Mouse (Mus musculus): ENCODE results near the gene Rasgef1a.

The Rasgef1a gene

DNA sequence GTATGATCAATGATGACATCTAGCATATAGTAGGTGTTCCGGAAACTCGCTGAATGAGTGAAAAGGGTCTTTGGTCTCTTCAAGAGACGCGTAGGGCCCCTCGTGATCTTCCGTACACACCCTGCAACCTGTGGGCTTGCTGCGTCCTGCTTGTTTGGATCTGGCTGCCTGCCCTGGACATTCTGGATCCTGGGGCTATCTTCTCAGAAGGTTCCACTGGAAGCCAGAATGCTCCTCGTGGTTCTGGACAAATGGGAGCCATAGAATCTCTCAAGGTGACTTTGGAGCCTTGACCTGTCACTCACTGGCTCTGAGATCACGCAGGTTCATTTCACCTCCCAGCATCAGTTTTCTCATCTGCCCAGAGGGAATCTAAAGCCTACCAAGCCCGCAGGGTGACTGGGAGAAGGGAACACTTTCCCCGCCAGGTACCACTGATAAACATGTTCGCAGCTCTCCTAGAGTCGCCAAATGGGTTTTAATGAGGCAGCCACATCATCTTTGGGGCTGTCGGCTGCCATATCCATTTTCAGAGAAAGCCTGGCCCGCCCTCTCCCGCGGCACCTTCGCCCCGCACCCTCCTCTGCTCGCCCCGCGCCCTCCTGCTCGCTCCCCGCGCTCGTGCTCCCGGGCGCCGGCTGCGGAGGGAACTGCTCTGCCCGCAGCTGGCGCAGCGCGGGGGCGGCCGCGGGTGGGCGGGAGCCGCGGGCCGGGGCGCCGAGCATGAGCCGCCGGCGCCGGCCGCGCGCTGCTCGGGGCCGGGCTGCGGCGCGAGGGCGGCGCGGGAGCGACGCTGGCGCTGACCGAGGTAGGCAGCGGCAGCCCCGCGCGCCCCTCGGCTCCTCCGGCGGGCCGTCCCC, at the start of gene Rasgef1a:
Rasgef1a (plus strand) TSS at position 683 of the 860 bp plus-strand sequence.
- no peak for DNase-seq (ENCODE audit: low read depth, low spot score)

DNA sequence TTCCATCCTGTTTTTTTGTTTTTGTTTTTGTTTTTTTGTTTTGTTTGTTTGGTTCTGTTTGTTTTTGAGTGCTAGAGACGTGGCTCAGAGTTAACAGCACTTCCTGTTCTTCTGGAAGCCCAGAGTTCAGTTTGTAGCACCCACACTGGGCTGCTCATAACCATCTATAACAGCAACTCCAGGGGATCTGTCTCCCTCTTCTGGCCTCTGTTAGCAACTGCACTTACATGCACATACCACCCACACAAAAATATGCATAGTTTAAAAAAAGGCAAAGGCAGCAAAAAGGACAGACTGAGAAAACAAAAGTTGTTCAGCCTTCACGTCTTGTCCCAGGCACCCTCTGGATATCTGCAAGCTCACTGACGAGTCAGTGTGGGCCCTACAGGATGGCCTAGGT, 48.0 kb upstream of the Rasgef1a start:
- DNase-seq (ENCODE audit: low read depth, low spot score), result peak; percentile 13

DNA sequence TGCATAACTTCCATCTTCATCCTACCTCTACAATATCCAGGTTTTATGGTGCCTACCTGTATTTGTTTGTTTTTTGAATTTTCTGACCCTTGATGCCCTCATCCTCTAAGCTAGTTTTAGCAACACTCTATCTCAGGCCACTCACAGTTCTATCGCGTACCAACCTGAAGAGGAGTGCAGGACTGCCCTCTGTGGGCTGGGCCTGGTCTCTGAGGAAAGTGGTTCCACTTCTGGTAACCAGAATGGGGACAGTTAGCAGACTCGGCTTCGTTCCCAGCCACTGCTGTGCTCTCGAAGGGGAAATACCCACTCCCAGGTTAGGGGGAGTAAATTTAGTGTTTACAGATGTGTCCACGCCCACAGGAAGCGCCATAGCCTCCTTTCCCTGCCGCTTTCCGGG, 44.5 kb upstream of the Rasgef1a start:
- DNase-seq (ENCODE audit: low read depth, low spot score), result no peak

DNA sequence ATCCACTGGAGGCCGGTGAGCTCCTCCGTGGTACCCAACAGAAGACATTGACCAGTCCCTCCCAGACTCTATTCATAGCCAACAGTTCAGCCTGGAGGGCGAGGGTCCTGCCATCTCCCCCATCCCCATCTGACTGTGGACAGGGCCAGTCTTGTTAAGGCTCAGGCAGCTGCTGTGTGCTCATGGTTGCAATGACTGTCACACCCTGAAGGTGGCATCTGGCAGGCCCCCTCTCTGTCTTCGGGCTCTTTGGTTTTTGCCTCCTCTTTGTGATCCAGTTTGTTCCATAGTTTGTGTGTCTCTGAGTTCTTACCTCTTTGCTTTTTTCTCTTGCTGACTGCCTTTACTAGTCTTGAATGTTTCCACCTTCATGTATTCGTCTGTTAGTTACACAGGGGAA, 24.1 kb upstream of the Rasgef1a start:
- DNase-seq (ENCODE audit: low read depth, low spot score), result no peak

DNA sequence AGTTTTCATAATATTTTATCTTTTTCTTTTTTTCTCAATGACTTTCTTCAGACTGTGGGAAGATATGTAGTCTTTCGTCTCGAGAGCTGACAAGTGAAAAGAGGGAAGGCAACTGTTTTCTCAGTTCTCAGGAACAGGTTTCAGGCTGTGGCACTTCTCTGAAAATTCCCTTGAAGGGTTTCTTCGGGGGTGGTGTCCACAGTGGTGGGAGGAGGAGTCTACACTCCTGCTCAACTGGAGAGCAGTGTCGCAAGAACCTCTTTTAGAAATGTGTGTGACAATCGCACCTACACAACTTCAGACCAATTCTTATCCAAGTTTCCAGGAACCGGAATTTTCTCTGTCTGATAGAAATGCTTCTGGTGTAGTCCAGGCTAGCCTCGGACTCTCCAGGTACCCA, 22.0 kb upstream of the Rasgef1a start:
- no peak for DNase-seq (ENCODE audit: low read depth, low spot score)

DNA sequence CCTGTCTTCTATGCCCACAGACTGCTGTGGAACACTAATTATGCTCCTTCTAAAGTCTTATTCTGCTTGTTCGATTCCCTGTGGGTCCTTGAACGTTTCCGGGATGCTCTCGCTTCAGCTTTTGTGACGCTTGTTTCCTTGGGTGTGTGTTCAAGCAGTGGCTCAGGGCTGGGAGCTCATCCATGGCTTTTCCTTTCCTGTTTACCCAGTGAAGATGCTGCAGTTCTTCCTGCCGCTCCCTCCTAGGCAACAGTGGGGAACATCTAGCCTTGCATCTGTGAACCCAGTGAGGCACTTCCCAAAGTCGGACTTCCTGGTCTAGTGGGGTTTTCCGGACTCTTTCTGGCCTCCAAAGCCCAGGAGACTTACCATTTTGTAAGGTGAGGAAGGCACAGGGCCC, 20.6 kb upstream of the Rasgef1a start:
- no peak for DNase-seq (ENCODE audit: low read depth, low spot score)

DNA sequence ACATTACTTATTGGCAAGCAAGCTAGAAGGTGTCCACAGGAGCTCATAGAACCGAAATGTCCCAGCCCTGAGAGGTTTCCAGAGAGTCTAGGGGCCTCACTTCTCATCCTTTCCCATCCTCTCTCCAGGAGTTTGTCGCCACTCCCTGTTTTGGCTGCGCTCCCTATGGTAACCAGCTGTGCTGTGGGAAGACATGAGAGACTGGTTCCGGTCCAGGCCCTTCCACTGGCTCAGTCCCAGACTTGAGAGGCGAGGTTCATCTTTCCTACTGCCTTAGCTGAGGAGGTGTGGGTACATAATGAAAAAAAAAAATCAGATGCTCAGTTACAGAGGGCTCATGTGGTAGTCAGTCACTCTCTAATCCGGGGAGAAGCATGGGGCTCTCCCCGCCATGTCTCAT, 19.9 kb upstream of the Rasgef1a start:
- DNase-seq (ENCODE audit: low read depth, low spot score), result no peak

DNA sequence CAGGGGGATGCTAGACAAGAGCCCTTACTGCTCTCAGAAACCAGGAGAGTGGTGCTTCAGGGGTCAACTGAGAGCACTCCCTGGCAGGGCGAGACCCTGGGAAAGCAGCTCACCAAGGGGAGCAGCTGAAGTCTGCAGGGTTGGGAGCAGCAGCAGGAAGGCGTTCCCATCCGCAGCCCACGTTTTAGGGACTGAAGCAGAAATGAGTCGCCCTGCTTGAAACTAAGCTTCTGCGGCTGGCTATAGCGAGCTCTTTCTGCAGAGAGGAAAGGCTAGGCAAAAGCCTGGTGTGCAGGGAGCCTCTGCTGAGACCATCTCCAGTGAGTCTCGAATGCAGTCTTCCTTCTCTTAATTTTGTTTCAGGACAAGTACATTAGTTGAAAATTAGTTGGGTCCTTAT, 19.3 kb upstream of the Rasgef1a start:
- no peak for DNase-seq (ENCODE audit: low read depth, low spot score)

DNA sequence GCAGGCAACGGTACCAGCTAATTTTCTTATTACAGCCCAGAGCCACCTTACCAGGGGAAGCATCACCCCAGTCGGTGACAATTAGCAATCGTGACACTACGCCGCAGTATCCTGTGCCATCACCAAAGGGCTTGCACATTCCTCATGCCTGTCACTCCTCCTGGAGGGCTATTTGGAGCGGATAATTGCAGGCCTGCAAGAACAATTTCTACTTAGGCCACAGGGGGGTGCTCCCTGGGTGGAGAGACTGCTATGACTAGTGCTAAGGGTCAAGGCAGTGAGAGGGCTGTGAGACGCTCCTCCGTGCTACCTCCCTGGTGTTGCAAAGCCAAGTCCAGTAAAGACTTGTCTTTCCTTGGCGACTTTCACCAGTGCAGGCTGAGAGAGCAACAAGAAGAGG, 16.1 kb upstream of the Rasgef1a start:
- DNase-seq (ENCODE audit: low read depth, low spot score), result peak; percentile 12

DNA sequence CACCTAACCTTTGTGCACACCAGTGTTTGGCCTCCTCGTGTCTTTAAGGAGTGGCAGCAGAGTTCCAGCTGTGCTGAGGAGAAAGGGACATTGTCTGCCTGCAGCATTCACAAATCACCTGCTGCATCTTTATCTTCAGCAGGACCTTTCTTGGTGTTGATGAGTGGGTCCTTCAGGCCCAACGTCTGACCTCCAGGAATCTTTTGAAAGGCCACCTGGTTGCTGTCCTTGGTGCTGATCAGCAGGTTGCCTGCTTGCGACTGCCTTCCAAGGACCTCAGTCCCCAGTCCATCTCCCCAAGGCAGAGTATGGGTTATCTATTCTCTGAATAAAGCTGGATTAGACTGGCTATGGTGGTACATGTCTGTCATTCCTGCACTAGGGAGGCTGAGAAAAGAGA, 10.0 kb upstream of the Rasgef1a start:
- peak; percentile 13 for DNase-seq (ENCODE audit: low read depth, low spot score)

DNA sequence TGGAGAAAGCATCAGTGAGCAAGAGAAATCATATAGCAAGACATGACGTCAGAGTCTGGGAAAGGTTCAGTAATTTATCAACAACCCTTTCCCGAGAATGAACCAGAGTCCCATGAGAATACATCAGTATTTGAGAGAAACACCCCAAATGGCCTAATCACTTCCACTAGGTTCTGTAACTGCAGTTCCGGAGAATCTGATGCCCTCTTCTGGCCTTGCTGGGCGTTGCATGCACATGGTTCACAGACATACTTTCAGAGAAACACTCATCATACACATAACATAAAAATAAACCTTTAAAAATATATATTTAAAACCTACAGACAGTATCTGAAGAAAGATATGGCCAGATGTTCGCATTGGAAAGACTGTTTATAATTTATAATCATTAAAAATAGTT, 3.9 kb upstream of the Rasgef1a start:
- peak; percentile 60 for DNase-seq (ENCODE audit: low read depth, low spot score)

DNA sequence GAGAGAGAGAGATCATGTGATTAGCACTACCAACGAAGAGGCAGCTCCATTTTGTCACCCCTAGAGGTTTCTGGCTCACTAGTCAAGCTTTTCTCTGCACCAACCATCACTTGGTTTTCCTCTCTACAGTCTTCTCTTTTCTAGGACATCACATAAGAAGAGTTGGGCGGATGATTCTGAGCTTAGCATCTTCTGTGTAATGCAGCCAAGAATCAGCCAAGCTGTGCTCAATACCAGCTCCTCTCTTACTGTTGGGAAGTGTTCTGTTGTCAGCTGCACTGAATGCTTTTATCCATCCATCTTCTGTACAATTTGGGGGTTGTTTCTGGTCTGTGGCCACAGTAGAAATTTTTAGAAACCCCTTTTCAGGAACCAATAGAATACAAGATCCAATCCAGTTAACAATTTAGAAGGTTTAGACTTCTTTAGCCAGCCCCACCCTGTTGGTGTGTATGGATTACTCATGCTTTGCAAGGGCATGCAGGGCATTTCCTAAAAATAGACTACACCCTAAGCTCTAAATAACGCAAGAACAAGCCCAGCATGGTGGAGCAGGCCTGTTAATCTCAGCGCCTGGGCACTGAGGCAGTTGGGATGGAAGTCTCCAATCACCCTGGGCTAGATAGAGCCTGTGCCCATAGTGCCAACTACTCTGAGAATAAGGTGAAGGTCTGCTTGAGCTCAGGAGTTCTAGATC, 3.2 kb upstream of the Rasgef1a start:
- DNase-seq (ENCODE audit: low read depth, low spot score), result peak; percentile 54

DNA sequence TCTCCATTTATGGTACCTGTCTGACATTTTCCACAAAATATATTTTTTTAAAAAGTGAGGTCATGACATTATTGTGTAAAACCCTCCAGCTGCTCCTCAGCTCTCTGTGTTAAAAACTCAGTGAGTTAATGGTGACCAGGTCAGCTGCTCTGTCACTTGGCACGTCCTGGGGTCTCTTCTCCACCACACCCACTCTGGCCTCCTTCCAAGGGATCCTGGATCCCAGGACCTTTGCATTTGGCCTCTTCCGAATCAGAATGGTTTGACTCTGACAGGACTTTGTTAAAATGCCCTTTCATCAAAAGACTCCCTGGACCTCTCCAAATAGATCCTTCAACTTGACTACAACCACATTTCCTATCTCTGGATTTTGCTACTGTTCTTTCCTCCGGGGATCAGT, 982 bp upstream of the Rasgef1a start:
- no peak for DNase-seq (ENCODE audit: low read depth, low spot score)

DNA sequence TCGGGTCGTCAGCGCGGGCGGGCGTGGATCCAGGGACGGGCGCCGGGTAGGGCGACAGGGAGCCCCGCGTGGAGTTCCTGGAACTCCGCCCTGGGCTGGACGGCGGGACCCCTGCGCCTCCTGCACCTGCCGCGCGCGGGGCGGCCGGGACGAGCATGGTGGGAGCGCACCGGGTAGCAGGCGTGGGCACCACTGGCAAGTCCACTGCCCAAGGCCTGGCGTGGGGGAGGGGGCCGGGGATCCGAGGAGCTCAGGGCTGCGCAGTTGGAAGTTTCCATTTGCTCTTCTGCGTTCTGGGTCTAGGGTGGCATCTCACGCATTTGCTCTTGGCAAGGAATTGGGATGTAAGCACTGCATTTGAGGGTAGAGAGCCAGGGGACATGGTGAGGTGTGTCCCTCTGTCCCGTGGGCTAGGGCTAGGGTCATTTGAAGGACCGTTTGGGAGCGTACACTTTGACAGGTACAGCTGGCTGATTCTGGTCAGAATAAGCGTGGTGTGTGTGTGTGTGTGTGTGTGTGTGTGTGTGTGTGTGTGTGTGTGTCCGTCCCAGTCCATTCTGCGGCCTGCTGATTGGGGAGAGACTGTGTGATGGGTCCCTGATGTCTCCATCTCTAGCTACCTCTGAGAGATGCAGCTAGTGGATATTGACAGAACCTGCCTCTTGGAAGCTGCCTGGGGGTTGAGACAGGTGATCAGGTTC, 528 bp downstream of the Rasgef1a start:
- no peak for DNase-seq (ENCODE audit: low read depth, low spot score)

DNA sequence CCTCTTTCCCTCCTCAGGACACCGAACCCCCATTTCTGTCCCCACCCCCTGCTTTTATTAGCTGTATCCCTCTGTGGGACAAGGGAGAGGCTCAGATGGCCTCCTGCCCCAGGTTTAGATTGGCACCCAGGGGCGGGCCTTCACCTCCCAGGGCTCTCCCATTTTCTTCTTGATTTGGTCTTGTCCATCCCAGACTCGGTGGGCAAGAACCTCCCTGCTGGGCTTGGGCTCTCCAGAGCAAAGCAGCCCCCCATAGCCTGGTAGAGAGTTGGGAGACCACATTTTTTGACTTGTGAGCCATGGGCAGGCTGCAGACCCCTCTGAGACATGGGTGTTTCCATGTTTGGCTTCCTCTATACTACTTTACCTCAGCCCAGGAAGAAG, 1.1 kb downstream of the Rasgef1a start:
- no peak for DNase-seq (ENCODE audit: low read depth, low spot score)

DNA sequence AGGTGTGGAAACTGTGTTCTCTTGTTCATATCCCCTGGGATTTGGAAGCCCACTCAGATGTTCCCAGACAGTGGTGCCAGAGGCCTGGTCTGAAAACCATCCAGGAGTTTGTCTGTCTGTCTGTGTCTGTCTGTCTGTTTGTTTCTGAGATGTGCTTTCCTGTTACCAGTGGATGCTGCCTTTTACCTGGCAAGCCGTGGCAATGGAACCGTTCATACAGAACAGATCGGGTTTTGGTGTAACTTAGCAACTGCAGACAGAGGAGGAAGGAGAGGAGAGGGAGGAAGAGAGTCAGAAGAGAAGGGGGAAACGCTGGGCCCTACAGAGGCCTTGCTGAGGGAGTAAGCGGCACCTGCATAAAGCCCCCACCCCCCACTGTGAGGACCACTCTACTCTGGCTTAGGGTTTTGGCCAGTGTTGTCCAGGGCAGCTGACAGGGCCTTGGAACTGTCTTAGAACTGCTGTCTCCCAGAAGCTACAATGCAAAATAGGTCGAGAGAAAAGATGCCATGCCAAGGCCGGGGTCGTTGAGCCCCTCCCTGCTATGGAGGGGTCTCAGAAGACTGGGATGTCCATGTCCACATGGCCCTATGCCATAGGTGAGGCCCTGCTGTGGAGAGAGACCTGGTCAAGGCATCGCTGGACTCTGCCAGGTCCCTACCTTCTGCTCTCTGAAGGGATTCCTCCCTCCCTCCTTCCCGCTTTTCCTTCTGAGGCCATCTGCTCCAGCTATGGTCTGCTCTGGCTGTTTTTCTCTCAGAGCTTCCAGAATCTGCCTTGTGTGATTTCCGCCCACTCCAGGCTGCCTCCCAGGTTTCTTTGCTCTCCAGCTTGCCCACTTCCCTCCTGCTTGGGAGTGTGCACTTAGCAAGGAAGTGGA, 2.0 kb downstream of the Rasgef1a start:
- DNase-seq (ENCODE audit: low read depth, low spot score), result no peak

DNA sequence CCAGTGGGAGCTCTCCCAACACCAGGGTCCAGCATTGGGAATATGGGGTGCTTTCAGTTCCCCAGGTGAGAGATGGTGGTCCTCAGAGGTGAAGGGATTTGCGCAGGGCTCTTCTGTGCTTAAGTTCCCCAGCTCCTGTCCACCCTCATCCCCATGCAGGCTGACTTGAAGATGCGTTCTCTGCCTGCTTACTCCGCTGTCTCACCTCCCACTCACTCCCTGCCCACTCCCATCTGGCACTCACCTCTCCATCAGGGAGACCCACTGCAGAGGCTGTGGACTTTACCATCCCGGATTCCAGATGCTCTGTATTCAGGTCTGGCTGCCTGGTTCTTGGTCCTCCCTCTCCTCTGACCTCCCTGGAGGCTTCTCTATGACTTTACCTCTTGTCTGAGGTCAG, 3.6 kb downstream of the Rasgef1a start:
- DNase-seq (ENCODE audit: low read depth, low spot score), result no peak

DNA sequence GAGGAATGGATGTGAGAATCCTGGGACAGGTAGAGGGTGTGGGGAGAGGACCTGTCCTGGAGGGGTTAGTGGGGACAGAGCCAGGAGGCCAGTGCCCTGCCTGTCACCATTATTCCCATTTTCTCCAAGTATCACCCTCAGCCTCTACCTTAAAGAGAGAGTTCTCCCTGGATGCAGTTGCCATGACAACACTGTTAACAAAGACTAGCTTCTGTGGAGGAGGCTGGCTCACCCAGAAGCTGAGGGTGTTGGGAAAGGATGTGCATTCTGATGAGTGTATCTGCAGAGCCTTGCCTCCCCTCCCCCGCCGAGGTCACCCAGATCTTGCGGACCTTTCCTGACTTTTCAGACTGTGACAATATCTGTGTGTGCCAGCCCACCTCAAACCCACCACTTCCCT, 4.7 kb downstream of the Rasgef1a start:
- no peak for DNase-seq (ENCODE audit: low read depth, low spot score)

DNA sequence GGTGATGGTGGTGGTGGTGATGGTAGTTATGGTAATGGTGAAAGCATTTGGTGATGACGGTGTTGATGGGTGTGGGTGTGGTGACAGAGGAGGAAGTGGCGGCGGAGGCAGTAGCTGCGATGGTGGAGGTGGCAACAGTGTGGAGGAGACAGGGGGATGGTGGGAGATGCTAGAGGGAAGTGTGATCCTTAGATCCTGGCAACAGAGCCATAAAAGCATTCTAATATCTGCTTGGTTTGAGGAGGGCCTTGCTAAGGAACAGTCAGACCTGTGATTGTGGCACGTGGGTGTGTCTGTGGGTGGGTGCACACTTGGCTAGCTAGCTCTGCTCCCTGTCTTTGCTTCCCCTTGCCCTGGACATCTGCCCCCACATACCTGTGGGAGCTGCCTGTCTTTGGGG, 7.4 kb downstream of the Rasgef1a start:
- DNase-seq (ENCODE audit: low read depth, low spot score), result no peak

DNA sequence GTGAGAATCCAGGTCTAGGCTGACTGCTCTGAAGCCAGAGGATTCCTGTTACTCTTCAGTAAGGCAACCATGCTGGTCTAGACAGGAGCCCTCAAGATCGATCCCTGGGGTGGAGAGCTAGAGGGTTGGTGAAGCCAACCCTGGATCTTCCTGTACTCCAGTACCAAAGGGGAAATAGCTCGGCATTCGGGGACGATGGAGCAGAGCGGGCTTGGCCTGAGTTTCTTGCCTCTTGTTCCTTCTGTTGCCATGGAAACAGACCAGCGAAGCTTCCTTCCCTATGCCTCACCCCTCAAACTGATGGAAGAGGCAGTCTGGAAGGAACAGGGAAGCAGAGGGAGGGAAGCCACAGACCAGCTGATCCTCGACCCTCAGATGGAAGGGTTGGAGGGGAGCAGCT, 8.3 kb downstream of the Rasgef1a start:
- DNase-seq (ENCODE audit: low read depth, low spot score), result no peak

DNA sequence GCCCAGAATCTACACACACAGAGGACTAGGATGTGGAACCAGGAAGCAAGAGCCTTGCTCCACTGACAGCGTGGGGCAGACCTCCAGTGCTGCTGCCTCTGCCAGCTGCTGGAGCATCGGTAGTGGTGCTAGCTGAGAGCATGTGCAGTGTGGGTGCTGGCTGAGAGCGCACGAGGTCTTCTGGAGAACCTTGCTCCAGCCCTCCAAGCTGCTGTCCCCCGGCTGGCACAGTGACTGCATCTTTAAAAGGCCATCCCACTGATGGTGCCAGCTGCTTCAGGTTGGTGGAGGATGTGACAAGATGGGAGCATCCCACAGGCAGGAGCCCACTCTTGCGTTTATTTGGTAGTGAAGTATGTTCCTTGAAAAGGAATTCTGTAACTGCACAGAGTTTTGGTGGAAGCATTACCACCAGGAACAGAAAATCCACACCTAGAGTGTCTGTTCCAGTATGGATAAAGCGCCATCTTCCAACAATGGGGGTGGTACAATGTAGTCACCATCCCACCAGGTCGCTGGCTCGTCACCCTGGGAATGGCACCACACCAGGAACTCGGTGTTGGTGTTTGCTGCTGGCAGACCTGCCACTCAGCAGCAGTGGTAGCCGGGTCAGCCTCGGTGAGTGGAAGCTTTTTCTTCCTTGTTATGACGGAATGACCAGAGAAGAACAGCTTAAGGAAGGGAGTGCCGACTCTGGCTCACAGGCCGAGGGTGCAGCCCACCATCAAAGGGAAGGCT, 11.8 kb downstream of the Rasgef1a start:
- no peak for DNase-seq (ENCODE audit: low read depth, low spot score)
